Mouse (Mus musculus) MEL (cell line): ENCODE measurements around the gene Galt. TPM values are rescaled to one million over a fixed set of nuclear protein-coding genes. Genes with fewer than 3 reads are reported as not detected.

Source experiments
- DNase-seq: peaks from one replicate; pipeline ENCODE4 v3.0.0; 2011; ENCODE audit warnings: low read depth, low spot score
- H3K27ac ChIP-seq: 2 replicates; pipeline ENCODE4 v1.5.1; 2012; ENCODE audit warnings: low read depth, mild to moderate bottlenecking, control low read depth, low read length, moderate library complexity; ENCODE audit not compliant: control insufficient read depth
- H3K27me3 ChIP-seq, 2 experiments: fragments of 150-350 bp in 1 of 2; sonication (generic) in 1 of 2; 2 replicates each; pipeline ENCODE4 v1.6.1; 2012; ENCODE audit warnings: low read length in 2 of 2, mild to moderate bottlenecking in 2 of 2, improper control_type of control experiment in 1 of 2, moderate library complexity in 1 of 2; ENCODE audit not compliant: insufficient read depth in 2 of 2, control insufficient read depth in 1 of 2
- H3K36me3 ChIP-seq, 2 experiments: 2 replicates each; pipeline ENCODE4 v1.6.1; 2012 to 2014; ENCODE audit warnings: low read length in 2 of 2, improper control_type of control experiment in 1 of 2, inconsistent platforms in 1 of 2, mild to moderate bottlenecking in 1 of 2; ENCODE audit not compliant: insufficient read depth in 2 of 2, control insufficient read depth in 1 of 2
- H3K4me1 ChIP-seq, 2 experiments: fragments of 150-350 bp in 1 of 2; sonication (generic) in 1 of 2; 2 replicates each; pipeline ENCODE4 v1.6.1; 2012; ENCODE audit warnings: low read length in 2 of 2, improper control_type of control experiment in 1 of 2, mild to moderate bottlenecking in 1 of 2; ENCODE audit not compliant: insufficient read depth in 2 of 2, control insufficient read depth in 1 of 2
- H3K4me3 ChIP-seq, 2 experiments: fragments of 150-350 bp in 1 of 2; sonication (generic) in 1 of 2; 2 replicates each; pipeline ENCODE4 v1.5.1; 2012; ENCODE audit warnings: low read depth in 2 of 2, low read length in 2 of 2, mild to moderate bottlenecking in 2 of 2, moderate library complexity in 2 of 2, control low read depth in 1 of 2, improper control_type of control experiment in 1 of 2; ENCODE audit not compliant: control insufficient read depth in 1 of 2, insufficient read depth in 1 of 2
- H3K79me2 ChIP-seq: 2 replicates; pipeline ENCODE4 v1.6.1; 2012; ENCODE audit warnings: mild to moderate bottlenecking, low read length, moderate library complexity; ENCODE audit not compliant: control insufficient read depth, poor library complexity, insufficient read depth
- H3K9ac ChIP-seq: 2 replicates; pipeline ENCODE4 v1.6.1; 2012; ENCODE audit warnings: low read depth, mild to moderate bottlenecking, control low read depth, low read length, moderate library complexity; ENCODE audit not compliant: control insufficient read depth, poor library complexity, severe bottlenecking
- H3K9me3 ChIP-seq: fragments of 150-350 bp; sonication (generic); replicated peaks from 2 replicates; pipeline ENCODE4 v1.6.1; 2012; ENCODE audit warnings: mild to moderate bottlenecking, low read length, improper control_type of control experiment, moderate library complexity; ENCODE audit not compliant: insufficient read depth
- BHLHE40 ChIP-seq: IDR thresholded peaks from 2 replicates; pipeline ENCODE4 v1.6.1; 2012; ENCODE audit warnings: low read depth, mild to moderate bottlenecking, inconsistent platforms, low read length, improper control_type of control experiment, borderline replicate concordance
- CHD2 ChIP-seq: IDR thresholded peaks from 2 replicates; pipeline ENCODE4 v1.6.1; 2011; ENCODE audit warnings: low read length, improper control_type of control experiment
- CTCF ChIP-seq, 3 experiments: IDR thresholded peaks in 2 of 3; conservative IDR thresholded peaks in 1 of 3; 2 replicates each; pipeline ENCODE4 v1.5.1; 2011 to 2012; ENCODE audit warnings: low read length in 3 of 3, low read depth in 2 of 3, mild to moderate bottlenecking in 2 of 3, improper control_type of control experiment in 1 of 3, inconsistent platforms in 1 of 3, mixed read lengths in 1 of 3, moderate library complexity in 1 of 3; ENCODE audit not compliant: control insufficient read depth in 1 of 3, insufficient read depth in 1 of 3, poor library complexity in 1 of 3, severe bottlenecking in 1 of 3
- E2F4 ChIP-seq: IDR thresholded peaks from 2 replicates; pipeline ENCODE4 v1.6.1; 2011; ENCODE audit warnings: low read depth, low read length, improper control_type of control experiment, borderline replicate concordance
- ELF1 ChIP-seq: IDR thresholded peaks from 2 replicates; pipeline ENCODE4 v1.6.1; 2014; ENCODE audit warnings: low read depth, mild to moderate bottlenecking, inconsistent platforms, low read length, improper control_type of control experiment, moderate library complexity
- ETS1 ChIP-seq: IDR thresholded peaks from 2 replicates; pipeline ENCODE4 v1.6.1; 2012; ENCODE audit warnings: low read depth, mild to moderate bottlenecking, inconsistent platforms, low read length, improper control_type of control experiment, moderate library complexity
- JUND ChIP-seq: IDR thresholded peaks from 2 replicates; pipeline ENCODE4 v1.6.1; 2011; ENCODE audit warnings: low read depth, mild to moderate bottlenecking, improper control_type of control experiment, low read length
- KAT2A ChIP-seq: conservative IDR thresholded peaks from 2 replicates; pipeline ENCODE4 v1.6.1; 2012; ENCODE audit warnings: low read depth, low read length, improper control_type of control experiment, inconsistent platforms
- MAFK ChIP-seq: IDR thresholded peaks from 2 replicates; pipeline ENCODE4 v1.6.1; 2011; ENCODE audit warnings: low read depth, mild to moderate bottlenecking, low read length, improper control_type of control experiment, borderline replicate concordance
- MAX ChIP-seq: IDR thresholded peaks from 2 replicates; pipeline ENCODE4 v1.6.1; 2011; ENCODE audit warnings: low read length, improper control_type of control experiment
- MAZ ChIP-seq: IDR thresholded peaks from 2 replicates; pipeline ENCODE4 v1.6.1; 2012; ENCODE audit warnings: low read depth, mild to moderate bottlenecking, inconsistent platforms, low read length, improper control_type of control experiment
- MEF2A ChIP-seq: IDR thresholded peaks from 2 replicates; pipeline ENCODE4 v1.6.1; 2014; ENCODE audit warnings: low read depth, mild to moderate bottlenecking, inconsistent platforms, low read length, improper control_type of control experiment; ENCODE audit not compliant: poor library complexity, insufficient replicate concordance, severe bottlenecking; ENCODE audit errors: extremely low read depth
- MYB ChIP-seq: IDR thresholded peaks from 2 replicates; pipeline ENCODE4 v1.6.1; 2011; ENCODE audit warnings: mild to moderate bottlenecking, low read depth, low read length, improper control_type of control experiment
- MYC ChIP-seq: IDR thresholded peaks from 2 replicates; pipeline ENCODE4 v1.6.1; 2011; ENCODE audit warnings: low read depth, mild to moderate bottlenecking, low read length, improper control_type of control experiment, moderate library complexity
- POLR2AphosphoS2 ChIP-seq: IDR thresholded peaks from 2 replicates; pipeline ENCODE4 v1.6.1; 2011; ENCODE audit warnings: low read length, improper control_type of control experiment
- SMC3 ChIP-seq: IDR thresholded peaks from 2 replicates; pipeline ENCODE4 v1.6.1; 2011; ENCODE audit warnings: low read depth, low read length, improper control_type of control experiment
- TAL1 ChIP-seq: IDR thresholded peaks from 2 replicates; pipeline ENCODE4 v1.6.1; 2012; ENCODE audit warnings: mild to moderate bottlenecking, inconsistent platforms, low read length, moderate library complexity, mixed read lengths
- TBP ChIP-seq: IDR thresholded peaks from 2 replicates; pipeline ENCODE4 v1.8.0; 2011; ENCODE audit warnings: low read depth, low read length, improper control_type of control experiment
- TCF12 ChIP-seq: IDR thresholded peaks from 2 replicates; pipeline ENCODE4 v1.6.1; 2014; ENCODE audit warnings: low read depth, mild to moderate bottlenecking, inconsistent platforms, low read length, improper control_type of control experiment, moderate library complexity
- ZC3H11A ChIP-seq: IDR thresholded peaks from 2 replicates; pipeline ENCODE4 v1.6.1; 2012; ENCODE audit warnings: low read depth, mild to moderate bottlenecking, inconsistent platforms, low read length, improper control_type of control experiment
- ZKSCAN1 ChIP-seq: IDR thresholded peaks from 2 replicates; pipeline ENCODE4 v1.6.1; 2012; ENCODE audit warnings: low read depth, mild to moderate bottlenecking, inconsistent platforms, low read length, improper control_type of control experiment, moderate library complexity
- ZMIZ1 ChIP-seq: IDR thresholded peaks from 2 replicates; pipeline ENCODE4 v1.6.1; 2012; ENCODE audit warnings: low read depth, mild to moderate bottlenecking, inconsistent platforms, low read length, improper control_type of control experiment, moderate library complexity
- polyA plus RNA-seq, 2 experiments: library from polyadenylated mRNA; stranded (reverse) in 1 of 2; unstranded in 1 of 2; fragments of >175 nt in 1 of 2; fragments of >200 nt in 1 of 2; gene quantifications; 2 replicates each; pipeline versions ENCODE4 v1.2.1 to v1.2.4; 2012; ENCODE audit warnings: low replicate concordance in 2 of 2, low read depth in 1 of 2; ENCODE audit not compliant: insufficient read length in 2 of 2, insufficient read depth in 1 of 2, missing spikeins in 1 of 2
- total RNA-seq: library from RNA; depleted of rRNA; stranded (reverse); fragments of 300-350 nt; gene quantifications from 2 replicates; pipeline ENCODE4 v1.2.3, GENCODE M21; 2012

Galt gene
- total and polyA plus RNA-seq, 3 experiments, result 26.5 to 31.9 TPM; not detected in 1

GRCm38 (mm10) chr4:41722918-41723351 lies 32.1 kb upstream of the Galt start, which contains the start of gene Dctn3 (continued):
- TF ChIP-seq BHLHE40 (no peak), MEF2A (no peak), MAZ (no peak), MAFK (no peak), E2F4 (no peak), POLR2AphosphoS2 (peak; percentile 79; the same call in 1 of the 2 replicates), TCF12 (peak; percentile 31; the same call in 1 of the 2 replicates), ZMIZ1 (peak; percentile 86)

DNA sequence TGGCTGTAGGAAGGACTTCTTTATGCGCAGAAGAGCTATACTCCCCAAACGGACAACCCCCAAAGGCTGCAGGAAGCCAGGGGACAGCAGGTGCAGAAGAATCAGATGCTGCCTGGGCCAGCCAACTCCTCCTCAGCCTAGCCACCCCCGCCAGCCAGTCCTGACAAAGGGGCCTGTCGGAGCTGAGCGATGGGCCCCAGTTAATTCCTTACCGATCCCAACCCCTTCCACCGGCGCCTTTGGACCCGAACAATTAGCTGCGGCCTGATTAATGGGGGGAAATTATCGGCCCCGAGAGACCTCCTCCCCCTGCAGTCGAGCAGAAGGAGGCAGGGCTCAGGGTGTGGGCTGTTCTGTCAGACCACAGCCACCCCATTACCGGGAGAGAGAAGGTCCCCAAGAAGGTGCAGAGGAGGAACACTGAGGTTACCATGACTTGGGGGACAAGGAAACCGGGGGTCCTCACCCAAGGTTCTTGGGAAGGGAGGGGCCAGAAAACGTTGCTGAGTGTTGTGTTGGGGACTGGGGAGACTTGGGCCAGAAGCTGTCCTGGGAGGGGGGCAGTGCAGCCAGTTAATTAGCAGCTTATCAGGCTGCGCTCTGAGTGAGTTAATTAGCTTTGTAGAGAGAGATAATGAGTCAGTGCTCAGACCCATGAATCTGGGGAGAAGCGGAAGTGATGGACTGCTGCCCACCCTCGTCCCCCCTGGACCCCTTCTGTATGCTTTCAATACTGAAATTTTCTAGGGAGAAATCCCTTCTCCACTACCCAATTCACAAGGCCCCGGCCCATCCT lies 28.0 kb upstream of the Galt start:
- Histone ChIP-seq H3K4me1 (peaks cover 3 to 10% of the 10 kb centered on the region in 2 experiments; a peak in 2 of 4 replicates), H3K9ac (no peak overlapping the region), H3K4me3 (no peak overlapping the region), H3K79me2 (peaks cover 6% of the 10 kb centered on the region)
- TF ChIP-seq ZMIZ1 (no peak), TBP (no peak), CHD2 (no peak), MAZ (no peak), MYB (no peak), ZKSCAN1 (no peak)
- TF ChIP-seq, all 39 proteins: peak for 0
- Histone ChIP-seq H3K9me3 (no peaks in the 10 kb centered on the region), H3K27me3 (peaks cover 6 to 18% of the 10 kb centered on the region in 2 experiments; a peak in 3 of 4 replicates), H3K36me3 (peaks cover 0 to 8% of the 10 kb centered on the region in 2 experiments; a peak in 1 of 4 replicates), H3K27ac (no peak overlapping the region)
- DNase-seq, result no peak

DNA sequence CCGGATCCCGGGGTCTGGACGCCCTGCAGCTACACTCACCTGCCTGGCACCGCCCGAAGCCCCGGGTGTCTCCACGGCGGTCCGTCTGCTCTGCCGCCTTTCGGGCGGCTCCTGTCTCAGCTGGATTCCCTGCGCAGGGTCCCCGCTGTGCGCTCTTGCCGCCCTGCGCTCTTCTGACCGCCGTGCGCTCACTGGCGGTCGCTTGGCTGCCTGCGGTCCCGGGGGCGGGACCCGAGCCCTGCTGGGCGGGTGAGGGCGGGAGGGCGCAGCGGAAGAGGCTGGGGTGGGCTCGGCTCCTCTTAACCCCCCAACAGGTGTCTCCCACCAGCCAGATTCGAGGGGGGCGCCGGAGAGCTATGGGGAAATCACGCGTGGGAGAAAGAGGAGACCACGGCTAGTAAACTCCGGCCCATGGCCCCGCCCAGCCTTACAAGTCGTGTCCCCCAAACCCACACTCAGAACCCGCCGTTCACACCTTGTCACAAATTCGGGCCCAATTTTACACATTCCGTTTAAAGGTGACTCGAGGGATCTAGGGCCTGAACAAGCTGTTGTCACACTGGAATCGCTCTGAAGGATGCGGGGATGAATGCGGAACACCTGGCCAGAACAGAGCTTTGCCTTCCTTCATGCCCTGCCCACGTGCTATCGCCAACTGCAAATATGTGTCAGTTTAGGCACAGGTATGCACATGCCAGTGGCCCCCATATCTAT lies 23.8 kb upstream of the Galt start, which contains the start of gene Arid3c:
Arid3c (minus strand) TSS at position 91 of the 714 bp plus-strand sequence.
- TF ChIP-seq ZMIZ1, result no peak
- no peak for TF ChIP-seq MYC
- TF ChIP-seq CTCF (IDR thresholded peaks at IDR 0.05 in 2 of 3, conservative IDR thresholded peaks at IDR 0.05 in 1 of 3; ENCODE audit: control insufficient read depth in 1 of 3, insufficient read depth in 1 of 3, low read depth in 2 of 3, low read length in 3 of 3, poor library complexity in 1 of 3, severe bottlenecking in 1 of 3), result no peak
- no peak for TF ChIP-seq KAT2A
- no peak for TF ChIP-seq CHD2
- no peak for TF ChIP-seq TCF12
- TF ChIP-seq ETS1, result no peak
- TF ChIP-seq ZC3H11A, result no peak
- TF ChIP-seq E2F4, result no peak
- TF ChIP-seq ELF1, result no peak
- no peak for TF ChIP-seq MAX
- TF ChIP-seq JUND, result no peak
- no peak for TF ChIP-seq SMC3
- no peak for TF ChIP-seq BHLHE40
- TF ChIP-seq TAL1, result no peak
- H3K79me2 ChIP-seq, result no peaks in the 10 kb centered on the region
- no peaks in the 10 kb centered on the region for H3K4me1 ChIP-seq
- no peak for DNase-seq
- no peak within 1 kb of the TSS; a peak in 1 of 4 replicates for H3K4me3 ChIP-seq
- H3K9me3 ChIP-seq, result no peaks in the 10 kb centered on the region
- H3K36me3 ChIP-seq, result no peaks in the 10 kb centered on the region
- no peak within 1 kb of the TSS for H3K9ac ChIP-seq
- H3K27ac ChIP-seq, result no peak within 1 kb of the TSS
- H3K27me3 ChIP-seq, result peaks cover 6 to 20% of the 10 kb centered on the region in 2 experiments; a peak in 3 of 4 replicates
